Mouse (Mus musculus) embryonic facial prominence, embryonic 13.5 days (tissue): ENCODE measurements around the gene Vamp2. TPM values are rescaled to one million over a fixed set of nuclear protein-coding genes. Genes with fewer than 3 reads are reported as not detected.

Experiments
- ATAC-seq: fragments of 200-750 bp; cut with Nextera tagmentation; 2 replicates; pipeline ENCODE4 v1.8.0; 2017; ENCODE audit warnings: low read depth; ENCODE audit not compliant: insufficient number of reproducible peaks, insufficient read depth, low FRiP score, low TSS enrichment
- H3K27ac ChIP-seq: fragments of 300-500 bp; sonication (generic); 2 replicates; pipeline ENCODE4 v1.5.1; 2015; ENCODE audit warnings: moderate library complexity, mild to moderate bottlenecking, inconsistent platforms
- H3K27me3 ChIP-seq: fragments of 300-500 bp; sonication (generic); 2 replicates; pipeline ENCODE4 v1.6.1; 2015; ENCODE audit warnings: mild to moderate bottlenecking, inconsistent platforms
- H3K36me3 ChIP-seq: fragments of 300-500 bp; sonication (generic); 2 replicates; pipeline ENCODE4 v1.6.1; 2015; ENCODE audit warnings: mild to moderate bottlenecking, inconsistent platforms
- H3K4me1 ChIP-seq: fragments of 300-500 bp; sonication (generic); 2 replicates; pipeline ENCODE4 v1.6.1; 2015; ENCODE audit warnings: inconsistent platforms
- H3K4me2 ChIP-seq: fragments of 300-500 bp; sonication (generic); 2 replicates; pipeline ENCODE4 v1.6.1; 2015; ENCODE audit warnings: moderate library complexity, mild to moderate bottlenecking, inconsistent platforms
- H3K4me3 ChIP-seq: fragments of 300-500 bp; sonication (generic); 2 replicates; pipeline ENCODE4 v1.5.1; 2015; ENCODE audit warnings: mild to moderate bottlenecking, inconsistent platforms
- H3K9ac ChIP-seq: fragments of 300-500 bp; sonication (generic); 2 replicates; pipeline ENCODE4 v1.6.1; 2015; ENCODE audit warnings: mild to moderate bottlenecking, inconsistent platforms
- H3K9me3 ChIP-seq: fragments of 300-500 bp; sonication (generic); 2 replicates; pipeline ENCODE4 v1.6.1; 2016; ENCODE audit warnings: inconsistent platforms
- WGBS: fragments of 180-500 bp; shearing (Covaris S2); methylation state at CpG from one replicate; pipeline ENCODE4 v1.1.7; 2015; ENCODE audit warnings: mixed read lengths; 5-methylcytosine and 5-hydroxymethylcytosine counted together
- polyA plus RNA-seq: library from polyadenylated mRNA; unstranded; fragments of >200 nt; fragmentation: Nextera tagmentation; extraction: Ambion mirVana; gene quantifications from 2 replicates; pipeline ENCODE4 v1.2.1, GENCODE M21; 2015

Gene Vamp2
- polyA plus RNA-seq, 1 experiment from 2014 or later, result 101 TPM

DNA sequence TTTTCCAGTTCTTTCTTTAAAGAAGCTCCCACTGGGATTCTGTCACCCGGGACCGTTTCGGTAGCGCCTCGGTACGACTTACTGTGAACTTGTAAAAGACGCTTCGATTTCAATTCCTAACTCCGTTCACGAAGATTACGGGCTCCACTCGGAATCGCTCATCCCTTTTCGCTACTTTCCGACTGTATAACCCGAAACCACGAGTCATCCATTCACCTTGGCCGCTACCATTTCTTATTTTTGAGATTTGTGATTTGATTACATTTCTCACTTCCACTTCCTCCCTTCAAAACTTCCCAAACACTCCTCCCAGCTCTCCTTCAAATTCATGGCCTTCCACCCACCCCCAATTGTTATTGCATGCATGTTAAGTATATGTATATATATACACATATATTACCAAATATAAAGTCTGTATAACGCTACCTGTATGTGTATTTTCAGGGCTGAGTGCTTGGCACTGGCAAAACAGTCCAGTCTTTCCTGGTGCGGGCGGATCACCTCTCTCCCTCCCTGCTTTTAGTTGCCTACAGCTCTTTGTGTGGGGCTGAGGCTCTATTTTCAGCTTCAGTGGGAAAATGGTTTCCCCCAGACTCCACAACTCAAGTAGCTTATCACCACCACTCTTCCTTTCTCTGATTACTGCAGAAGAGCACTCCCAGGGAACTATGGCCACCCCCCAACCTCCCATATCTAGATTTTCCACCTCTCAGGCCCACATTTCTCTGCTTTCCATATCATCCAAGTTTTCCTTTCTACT is 22.9 kb downstream of the Vamp2 start:
- no peak for ATAC-seq
- peaks cover 35% of the 10 kb centered on the region for H3K36me3 ChIP-seq
- peaks cover 8% of the 10 kb centered on the region for H3K4me1 ChIP-seq
- H3K9ac ChIP-seq, result peak overlapping the region; percentile 62
- no peaks in the 10 kb centered on the region for H3K9me3 ChIP-seq
- peak overlapping the region; percentile 60 for H3K4me2 ChIP-seq
- H3K4me3 ChIP-seq, result peak overlapping the region; percentile 47
- H3K27me3 ChIP-seq, result peaks cover 16% of the 10 kb centered on the region; the same call in 1 of the 2 replicates
- peak overlapping the region; percentile 19; the same call in 1 of the 2 replicates for H3K27ac ChIP-seq
- WGBS, result 5% methylated on average over 21 of the region's 21 CpGs

DNA sequence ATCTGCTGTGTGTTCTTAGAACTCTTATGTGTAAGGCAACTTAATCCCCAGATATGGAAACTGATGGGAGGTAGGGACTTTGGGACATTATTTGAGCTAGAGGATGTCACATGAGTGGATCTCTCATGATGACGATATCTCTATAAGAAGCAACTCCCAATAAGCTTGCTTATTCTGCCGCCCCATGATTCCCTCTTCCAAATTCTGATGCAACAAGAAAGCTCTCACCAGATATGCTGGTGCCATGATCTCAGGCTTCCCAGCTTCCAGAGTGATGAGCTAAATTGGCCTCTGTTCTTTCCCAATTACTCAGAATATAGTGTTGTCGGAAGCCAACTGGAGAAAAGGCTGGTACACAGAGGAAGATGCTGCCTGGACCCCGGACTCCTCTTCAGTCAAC is 23.6 kb downstream of the Vamp2 start:
- WGBS, result 65% methylated on average over 4 of the region's 4 CpGs
- peak overlapping the region; percentile 62; the same call in 1 of the 2 replicates for H3K9ac ChIP-seq
- peak overlapping the region; percentile 47 for H3K4me3 ChIP-seq
- peaks cover 28% of the 10 kb centered on the region for H3K36me3 ChIP-seq
- no peaks in the 10 kb centered on the region for H3K9me3 ChIP-seq
- no peak overlapping the region for H3K27ac ChIP-seq
- peak overlapping the region; percentile 60 for H3K4me2 ChIP-seq
- no peak for ATAC-seq
- peaks cover 16% of the 10 kb centered on the region for H3K27me3 ChIP-seq
- peaks cover 8% of the 10 kb centered on the region for H3K4me1 ChIP-seq

DNA sequence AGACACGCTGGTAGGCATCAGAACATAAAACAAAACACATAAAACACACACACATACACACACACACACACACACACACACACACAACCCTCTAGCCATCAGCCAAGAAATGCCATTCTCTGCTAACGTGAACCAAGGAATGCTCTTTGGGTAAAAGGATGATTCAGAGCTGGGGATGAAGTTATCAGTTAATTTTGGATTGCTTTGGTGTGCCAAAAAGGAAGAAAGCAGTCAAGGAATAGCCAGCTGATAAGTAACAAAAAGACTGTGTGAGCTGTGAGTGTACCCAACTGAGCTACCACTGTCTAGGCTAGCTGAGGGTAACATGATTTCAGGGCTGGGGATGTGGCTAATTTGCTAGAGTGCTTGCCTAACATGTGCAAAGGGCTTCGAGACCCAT is 25.7 kb downstream of the Vamp2 start:
- 67% methylated on average over 3 of the region's 3 CpGs for WGBS
- H3K4me3 ChIP-seq, result no peak overlapping the region
- no peak overlapping the region for H3K9ac ChIP-seq

DNA sequence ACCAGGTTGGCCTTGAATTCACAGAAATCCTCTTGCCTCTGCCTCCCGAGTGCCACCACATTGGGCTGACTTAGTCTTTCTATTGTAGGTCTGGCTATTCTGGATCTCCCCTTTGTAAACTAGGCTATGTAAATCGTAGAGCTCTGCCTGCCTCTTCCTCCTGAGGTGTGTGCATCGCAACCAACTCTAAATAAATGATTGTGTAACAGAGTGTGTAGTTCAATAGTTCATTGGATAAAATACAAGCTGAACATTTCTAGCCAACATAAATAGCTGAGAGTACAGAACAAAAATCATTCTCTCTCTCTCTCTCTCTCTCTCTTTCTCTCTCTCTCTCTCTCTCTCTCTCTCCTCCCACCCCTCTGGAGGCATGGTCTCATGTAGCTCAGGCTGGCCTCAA is 26.3 kb downstream of the Vamp2 start:
- Histone ChIP-seq H3K4me1 (peaks cover 20% of the 10 kb centered on the region), H3K27ac (no peak overlapping the region), H3K36me3 (peaks cover under 1% of the 10 kb centered on the region), H3K9ac (no peak overlapping the region), H3K4me3 (no peak overlapping the region), H3K27me3 (peaks cover 16% of the 10 kb centered on the region), H3K4me2 (no peak overlapping the region), H3K9me3 (no peaks in the 10 kb centered on the region)
- 84% methylated on average over 3 of the region's 3 CpGs for WGBS
- no peak for ATAC-seq

More for the DNA sequence above, 25.7 kb downstream of the Vamp2 start:
- H3K9me3 ChIP-seq, result no peaks in the 10 kb centered on the region
- no peak overlapping the region for H3K27ac ChIP-seq
- H3K36me3 ChIP-seq, result peaks cover 7% of the 10 kb centered on the region
- peaks cover 18% of the 10 kb centered on the region for H3K4me1 ChIP-seq
- H3K4me2 ChIP-seq, result no peak overlapping the region
- peaks cover 16% of the 10 kb centered on the region for H3K27me3 ChIP-seq
- ATAC-seq, result no peak

DNA sequence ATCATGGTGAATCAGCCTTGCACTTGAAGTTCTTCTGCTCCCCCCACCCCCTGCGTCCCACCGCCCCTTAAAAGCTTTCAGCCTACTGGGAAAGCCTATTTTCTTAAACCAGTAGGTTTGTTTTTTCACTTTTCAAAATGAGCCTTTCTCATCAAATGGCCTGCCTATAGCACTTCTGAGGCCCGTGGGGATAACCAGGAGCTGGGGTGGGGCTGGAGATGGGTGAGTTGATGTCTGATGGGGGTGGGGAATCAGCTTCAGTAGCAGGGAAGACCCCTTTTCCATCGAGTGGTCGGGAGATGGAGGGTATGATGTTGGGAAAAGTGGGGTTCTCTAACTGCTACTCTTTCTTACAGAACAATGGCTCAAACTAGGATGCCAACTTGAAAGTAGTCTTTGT is 28.6 kb downstream of the Vamp2 start:
- Histone ChIP-seq H3K27ac (no peak overlapping the region), H3K36me3 (no peaks in the 10 kb centered on the region), H3K4me2 (peak overlapping the region; percentile 97), H3K4me1 (peaks cover 32% of the 10 kb centered on the region), H3K4me3 (peak overlapping the region; percentile 84; the same call in 1 of the 2 replicates), H3K27me3 (peaks cover 32% of the 10 kb centered on the region), H3K9me3 (no peaks in the 10 kb centered on the region), H3K9ac (no peak overlapping the region)
- WGBS, result 54% methylated on average over 5 of the region's 5 CpGs
- no peak for ATAC-seq

- peak overlapping the region; percentile 79 for H3K27ac ChIP-seq
- H3K36me3 ChIP-seq, result no peaks in the 10 kb centered on the region
- peak overlapping the region; percentile 97 for H3K4me2 ChIP-seq
- peaks cover 33% of the 10 kb centered on the region for H3K4me1 ChIP-seq
- under 1% methylated on average over 45 of the region's 45 CpGs for WGBS
- no peaks in the 10 kb centered on the region for H3K9me3 ChIP-seq
- peaks cover 28% of the 10 kb centered on the region for H3K27me3 ChIP-seq
- H3K4me3 ChIP-seq, result peak overlapping the region; percentile 84
- H3K9ac ChIP-seq, result peak overlapping the region; percentile 82
- no peak for ATAC-seq
These were observed 29.7 kb downstream of the Vamp2 start for GRCm38 (mm10) chr11:69117737-69118695.

DNA sequence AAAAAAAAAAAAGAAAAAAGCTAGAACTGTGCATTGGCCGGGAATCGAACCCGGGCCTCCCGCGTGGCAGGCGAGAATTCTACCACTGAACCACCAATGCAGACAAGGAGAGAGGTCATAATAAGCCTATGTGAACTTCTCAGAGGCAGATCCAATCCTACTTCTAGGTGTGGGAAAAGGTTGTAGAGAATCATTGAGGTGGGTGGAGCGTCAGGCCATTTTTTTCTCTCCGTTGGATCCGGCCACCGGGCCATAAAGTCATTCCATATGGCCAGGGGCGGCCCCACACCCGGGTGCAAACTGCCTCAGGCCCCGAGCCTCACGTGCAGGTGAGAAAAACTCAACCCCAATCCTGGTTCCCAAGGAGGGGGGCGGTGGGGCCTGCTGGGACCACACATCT is 30.5 kb downstream of the Vamp2 start:
- H3K9me3 ChIP-seq, result no peaks in the 10 kb centered on the region
- H3K4me1 ChIP-seq, result peaks cover 35% of the 10 kb centered on the region
- H3K36me3 ChIP-seq, result no peaks in the 10 kb centered on the region
- H3K27me3 ChIP-seq, result peaks cover 22% of the 10 kb centered on the region; the same call in 1 of the 2 replicates
- WGBS, result under 1% methylated on average over 15 of the region's 15 CpGs
- H3K9ac ChIP-seq, result peak overlapping the region; percentile 49; the same call in 1 of the 2 replicates
- peak; percentile 22; the same call in 1 of the 2 replicates for ATAC-seq
- peak overlapping the region; percentile 84 for H3K4me3 ChIP-seq
- H3K4me2 ChIP-seq, result peak overlapping the region; percentile 97
- peak overlapping the region; percentile 22; the same call in 1 of the 2 replicates for H3K27ac ChIP-seq

- 33% methylated on average over 14 of the region's 14 CpGs for WGBS
- Histone ChIP-seq H3K36me3 (no peaks in the 10 kb centered on the region), H3K4me3 (peak overlapping the region; percentile 85), H3K27me3 (peaks cover 22% of the 10 kb centered on the region; the same call in 1 of the 2 replicates), H3K9ac (no peak overlapping the region), H3K4me2 (peak overlapping the region; percentile 97), H3K9me3 (no peaks in the 10 kb centered on the region), H3K4me1 (peaks cover 35% of the 10 kb centered on the region), H3K27ac (no peak overlapping the region)
- no peak for ATAC-seq
These were observed 31.3 kb downstream of the Vamp2 start for GRCm38 (mm10) chr11:69119446-69120155.

DNA sequence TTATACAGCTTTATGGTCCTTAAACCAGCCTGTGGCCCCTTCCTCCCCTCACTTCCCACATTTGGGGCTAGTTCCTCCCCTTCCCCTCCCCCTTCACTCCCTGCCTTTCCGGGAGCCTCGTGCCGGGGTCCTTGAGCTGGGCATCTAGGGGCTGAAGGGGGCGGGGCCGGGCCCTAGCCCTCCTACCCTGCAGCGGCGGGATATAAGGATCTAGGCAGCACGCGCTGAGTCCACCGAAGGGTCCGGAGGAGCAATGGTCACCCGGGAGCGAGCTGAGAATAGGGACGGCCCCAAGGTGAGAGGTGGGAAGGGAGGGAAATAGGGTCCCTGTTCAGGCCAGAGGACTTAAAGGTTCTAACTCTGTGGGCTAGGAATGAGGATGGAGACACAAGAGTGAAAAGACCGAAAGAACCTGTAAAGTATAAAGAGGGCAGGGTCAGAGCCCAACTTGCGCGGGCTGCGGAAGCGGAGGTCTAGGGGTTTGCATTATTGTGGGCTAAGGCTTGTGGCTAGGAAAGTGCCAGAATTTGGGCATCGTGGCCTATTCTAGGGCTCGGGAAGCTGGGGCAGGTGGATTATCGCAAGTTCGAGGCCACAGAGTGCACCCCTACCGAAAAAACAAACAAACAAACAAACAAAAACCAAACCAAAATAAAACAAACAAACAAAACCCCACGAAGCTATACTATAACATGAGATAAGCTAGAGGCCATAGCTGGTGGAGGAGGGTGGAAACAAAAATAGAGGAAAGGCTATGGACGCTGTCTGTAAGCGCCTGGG is 32.1 kb downstream of the Vamp2 start, which contains the start of gene Hes7:
Gene Hes7 (plus strand): TSS at position 184 of the 780 bp plus-strand sequence.
- Histone ChIP-seq H3K4me2 (peak within 1 kb of the TSS; percentile 97), H3K36me3 (no peaks in the 10 kb centered on the region), H3K4me3 (peak within 1 kb of the TSS; percentile 85), H3K9me3 (no peaks in the 10 kb centered on the region), H3K9ac (peak within 1 kb of the TSS; percentile 84), H3K4me1 (peaks cover 35% of the 10 kb centered on the region), H3K27me3 (peaks cover 20% of the 10 kb centered on the region; the same call in 1 of the 2 replicates), H3K27ac (no peak within 1 kb of the TSS)
- no peak for ATAC-seq
- WGBS, result 3% methylated on average over 27 of the region's 27 CpGs

GRCm38 (mm10) chr11:69121001-69121740 is 32.9 kb downstream of the Vamp2 start:
- Histone ChIP-seq H3K27ac (no peak overlapping the region), H3K4me3 (peak overlapping the region; percentile 85), H3K4me1 (peaks cover 41% of the 10 kb centered on the region), H3K27me3 (peaks cover 16% of the 10 kb centered on the region; the same call in 1 of the 2 replicates), H3K36me3 (no peaks in the 10 kb centered on the region), H3K9me3 (no peaks in the 10 kb centered on the region), H3K9ac (peak overlapping the region; percentile 84), H3K4me2 (peak overlapping the region; percentile 97)
- ATAC-seq, result no peak
- WGBS, result under 1% methylated on average over 33 of the region's 33 CpGs
